Mouse (Mus musculus): ENCODE data around the gene Grin2c. TPM values are rescaled to one million over a fixed set of nuclear protein-coding genes. Genes with fewer than 3 reads are reported as not detected.

Grin2c gene
- polyA plus RNA-seq, 1 experiment from 2014 or later = 0.12 TPM

GRCm38 (mm10) chr11:115249721-115250404 lies 17.2 kb downstream of the Grin2c start:
- no peak; the same call in 1 of the 2 replicates for ATAC-seq (ENCODE audit: low FRiP score, low TSS enrichment)
- H3K4me3 ChIP-seq (replicated peaks; ENCODE audit: low read depth, low read length) = peak overlapping the region; percentile 44
- H3K9me3 ChIP-seq (ENCODE audit: control insufficient read depth, low read length) = no peaks in the 10 kb centered on the region
- H3K36me3 ChIP-seq (ENCODE audit: control insufficient read depth, insufficient read depth, low read length) = peaks cover 4% of the 10 kb centered on the region; the same call in 1 of the 2 replicates
- no peak overlapping the region for H3K27ac ChIP-seq (replicated peaks; ENCODE audit: low read depth, low read length)
- 2% methylated on average over 62 of the region's 63 CpGs for WGBS
- DNase-seq = peak; percentile 69
- peak overlapping the region; percentile 54 for H3K9ac ChIP-seq (replicated peaks; ENCODE audit: low read length)
- H3K27me3 ChIP-seq (ENCODE audit: control insufficient read depth, insufficient read depth, low read length) = peaks cover 33% of the 10 kb centered on the region
- H3K4me2 ChIP-seq (ENCODE audit: low read length) = peak overlapping the region; percentile 90
- peaks cover 17% of the 10 kb centered on the region; the same call in 1 of the 2 replicates for H3K4me1 ChIP-seq (ENCODE audit: control insufficient read depth, insufficient read depth, low read length)

GRCm38 (mm10) chr11:115247945-115248344 lies 19.1 kb downstream of the Grin2c start:
- Histone ChIP-seq H3K9ac (replicated peaks; ENCODE audit: low read length) (no peak overlapping the region), H3K4me3 (replicated peaks; ENCODE audit: low read depth, low read length) (no peak overlapping the region), H3K4me2 (ENCODE audit: low read length) (no peak overlapping the region), H3K27ac (replicated peaks; ENCODE audit: low read depth, low read length) (no peak overlapping the region), H3K4me1 (ENCODE audit: control insufficient read depth, insufficient read depth, low read length) (peaks cover 17% of the 10 kb centered on the region; the same call in 1 of the 2 replicates), H3K9me3 (ENCODE audit: control insufficient read depth, low read length) (no peaks in the 10 kb centered on the region), H3K36me3 (ENCODE audit: control insufficient read depth, insufficient read depth, low read length) (peaks cover 20% of the 10 kb centered on the region), H3K27me3 (ENCODE audit: control insufficient read depth, insufficient read depth, low read length) (peaks cover 33% of the 10 kb centered on the region)
- WGBS = 78% methylated on average over 6 of the region's 6 CpGs
- ATAC-seq (ENCODE audit: low FRiP score, low TSS enrichment) = no peak
- no peak for DNase-seq

GRCm38 (mm10) chr11:115247240-115247639 lies 19.8 kb downstream of the Grin2c start:
- Histone ChIP-seq H3K36me3 (ENCODE audit: control insufficient read depth, insufficient read depth, low read length) (peaks cover 20% of the 10 kb centered on the region), H3K9me3 (ENCODE audit: control insufficient read depth, low read length) (no peaks in the 10 kb centered on the region), H3K27ac (replicated peaks; ENCODE audit: low read depth, low read length) (no peak overlapping the region), H3K9ac (replicated peaks; ENCODE audit: low read length) (no peak overlapping the region), H3K4me2 (ENCODE audit: low read length) (no peak overlapping the region), H3K4me1 (ENCODE audit: control insufficient read depth, insufficient read depth, low read length) (peaks cover 17% of the 10 kb centered on the region; the same call in 1 of the 2 replicates), H3K27me3 (ENCODE audit: control insufficient read depth, insufficient read depth, low read length) (peaks cover 33% of the 10 kb centered on the region), H3K4me3 (replicated peaks; ENCODE audit: low read depth, low read length) (no peak overlapping the region)
- 20% methylated on average over 3 of the region's 3 CpGs for WGBS
- ATAC-seq (ENCODE audit: low FRiP score, low TSS enrichment) (no peak), DNase-seq (no peak)

- DNase-seq (no peak), ATAC-seq (ENCODE audit: low FRiP score, low TSS enrichment) (no peak)
- peaks cover 33% of the 10 kb centered on the region for H3K27me3 ChIP-seq (ENCODE audit: control insufficient read depth, insufficient read depth, low read length)
- H3K9ac ChIP-seq (replicated peaks; ENCODE audit: low read length) = no peak overlapping the region
- 71% methylated on average over 8 of the region's 8 CpGs for WGBS
- no peaks in the 10 kb centered on the region for H3K9me3 ChIP-seq (ENCODE audit: control insufficient read depth, low read length)
- H3K36me3 ChIP-seq (ENCODE audit: control insufficient read depth, insufficient read depth, low read length) = peaks cover 20% of the 10 kb centered on the region
- H3K27ac ChIP-seq (replicated peaks; ENCODE audit: low read depth, low read length) = no peak overlapping the region
- H3K4me2 ChIP-seq (ENCODE audit: low read length) = no peak overlapping the region
- no peak overlapping the region for H3K4me3 ChIP-seq (replicated peaks; ENCODE audit: low read depth, low read length)
- H3K4me1 ChIP-seq (ENCODE audit: control insufficient read depth, insufficient read depth, low read length) = peaks cover 20% of the 10 kb centered on the region; the same call in 1 of the 2 replicates
These were observed 20.7 kb downstream of the Grin2c start for GRCm38 (mm10) chr11:115246386-115246785.

- peaks cover 20% of the 10 kb centered on the region for H3K36me3 ChIP-seq (ENCODE audit: control insufficient read depth, insufficient read depth, low read length)
- no peak overlapping the region for H3K9ac ChIP-seq (replicated peaks; ENCODE audit: low read length)
- no peak overlapping the region for H3K4me2 ChIP-seq (ENCODE audit: low read length)
- peaks cover 19% of the 10 kb centered on the region for H3K27me3 ChIP-seq (ENCODE audit: control insufficient read depth, insufficient read depth, low read length)
- H3K9me3 ChIP-seq (ENCODE audit: control insufficient read depth, low read length) = no peaks in the 10 kb centered on the region
- no peak overlapping the region for H3K4me3 ChIP-seq (replicated peaks; ENCODE audit: low read depth, low read length)
- WGBS = 87% methylated on average over 8 of the region's 8 CpGs
- ATAC-seq (ENCODE audit: low FRiP score, low TSS enrichment) = no peak
- peaks cover 19% of the 10 kb centered on the region; the same call in 1 of the 2 replicates for H3K4me1 ChIP-seq (ENCODE audit: control insufficient read depth, insufficient read depth, low read length)
- H3K27ac ChIP-seq (replicated peaks; ENCODE audit: low read depth, low read length) = no peak overlapping the region
- no peak for DNase-seq
These were observed 22.2 kb downstream of the Grin2c start for GRCm38 (mm10) chr11:115244840-115245239.

GRCm38 (mm10) chr11:115243783-115244182 lies 23.3 kb downstream of the Grin2c start:
- no peaks in the 10 kb centered on the region for H3K9me3 ChIP-seq (ENCODE audit: control insufficient read depth, low read length)
- H3K4me1 ChIP-seq (ENCODE audit: control insufficient read depth, insufficient read depth, low read length) = peaks cover 16% of the 10 kb centered on the region; the same call in 1 of the 2 replicates
- peaks cover 9% of the 10 kb centered on the region for H3K27me3 ChIP-seq (ENCODE audit: control insufficient read depth, insufficient read depth, low read length)
- peaks cover 20% of the 10 kb centered on the region for H3K36me3 ChIP-seq (ENCODE audit: control insufficient read depth, insufficient read depth, low read length)
- no peak overlapping the region for H3K4me2 ChIP-seq (ENCODE audit: low read length)
- no peak overlapping the region for H3K27ac ChIP-seq (replicated peaks; ENCODE audit: low read depth, low read length)
- no peak for DNase-seq
- H3K9ac ChIP-seq (replicated peaks; ENCODE audit: low read length) = no peak overlapping the region
- ATAC-seq (ENCODE audit: low FRiP score, low TSS enrichment) = no peak
- no peak overlapping the region for H3K4me3 ChIP-seq (replicated peaks; ENCODE audit: low read depth, low read length)
- WGBS = 89% methylated on average over 12 of the region's 12 CpGs

- no peak overlapping the region for H3K4me2 ChIP-seq (ENCODE audit: low read length)
- H3K27ac ChIP-seq (replicated peaks; ENCODE audit: low read depth, low read length) = no peak overlapping the region
- WGBS = 78% methylated on average over 3 of the region's 3 CpGs
- H3K4me3 ChIP-seq (replicated peaks; ENCODE audit: low read depth, low read length) = no peak overlapping the region
- no peaks in the 10 kb centered on the region; the same call in 1 of the 2 replicates for H3K27me3 ChIP-seq (ENCODE audit: control insufficient read depth, insufficient read depth, low read length)
- no peak for ATAC-seq (ENCODE audit: low FRiP score, low TSS enrichment)
- peaks cover 16% of the 10 kb centered on the region; the same call in 1 of the 2 replicates for H3K4me1 ChIP-seq (ENCODE audit: control insufficient read depth, insufficient read depth, low read length)
- no peak for DNase-seq
- peaks cover 20% of the 10 kb centered on the region for H3K36me3 ChIP-seq (ENCODE audit: control insufficient read depth, insufficient read depth, low read length)
- H3K9me3 ChIP-seq (ENCODE audit: control insufficient read depth, low read length) = no peaks in the 10 kb centered on the region
- no peak overlapping the region for H3K9ac ChIP-seq (replicated peaks; ENCODE audit: low read length)
These were observed 24.3 kb downstream of the Grin2c start for GRCm38 (mm10) chr11:115242746-115243145.

- H3K9ac ChIP-seq (replicated peaks; ENCODE audit: low read length) = no peak overlapping the region
These were observed 25.6 kb downstream of the Grin2c start for GRCm38 (mm10) chr11:115241402-115241801.

GRCm38 (mm10) chr11:115236570-115236969 lies 30.5 kb downstream of the Grin2c start:
- H3K4me1 ChIP-seq (ENCODE audit: control insufficient read depth, insufficient read depth, low read length) = peaks cover 37% of the 10 kb centered on the region
- ATAC-seq (ENCODE audit: low FRiP score, low TSS enrichment) (no peak), DNase-seq (no peak)
- 62% methylated on average over 5 of the region's 5 CpGs for WGBS
- H3K36me3 ChIP-seq (ENCODE audit: control insufficient read depth, insufficient read depth, low read length) = no peaks in the 10 kb centered on the region
- no peaks in the 10 kb centered on the region for H3K9me3 ChIP-seq (ENCODE audit: control insufficient read depth, low read length)
- H3K9ac ChIP-seq (replicated peaks; ENCODE audit: low read length) = no peak overlapping the region
- H3K4me3 ChIP-seq (replicated peaks; ENCODE audit: low read depth, low read length) = no peak overlapping the region
- no peak overlapping the region for H3K4me2 ChIP-seq (ENCODE audit: low read length)
- H3K27ac ChIP-seq (replicated peaks; ENCODE audit: low read depth, low read length) = no peak overlapping the region
- no peaks in the 10 kb centered on the region for H3K27me3 ChIP-seq (ENCODE audit: control insufficient read depth, insufficient read depth, low read length)

More at GRCm38 (mm10) chr11:115241402-115241801, 25.6 kb downstream of the Grin2c start:
- no peaks in the 10 kb centered on the region for H3K27me3 ChIP-seq (ENCODE audit: control insufficient read depth, insufficient read depth, low read length)
- 81% methylated on average over 11 of the region's 11 CpGs for WGBS
- DNase-seq = no peak
- no peak overlapping the region for H3K27ac ChIP-seq (replicated peaks; ENCODE audit: low read depth, low read length)
- 0 out of 2 replicates have a peak, but pooled peaks cover 6% of the 10 kb centered on the region for H3K4me1 ChIP-seq (ENCODE audit: control insufficient read depth, insufficient read depth, low read length)
- H3K9me3 ChIP-seq (ENCODE audit: control insufficient read depth, low read length) = no peaks in the 10 kb centered on the region
- no peak overlapping the region for H3K4me3 ChIP-seq (replicated peaks; ENCODE audit: low read depth, low read length)
- H3K36me3 ChIP-seq (ENCODE audit: control insufficient read depth, insufficient read depth, low read length) = peaks cover 20% of the 10 kb centered on the region
- no peak for ATAC-seq (ENCODE audit: low FRiP score, low TSS enrichment)
- no peak overlapping the region for H3K4me2 ChIP-seq (ENCODE audit: low read length)
